Mouse (Mus musculus) gastrocnemius, adult 2 months (tissue): ENCODE results near the gene Smok3b. TPM values are rescaled to one million over a fixed set of nuclear protein-coding genes. Genes with fewer than 3 reads are reported as not detected.

Experiments
- DNase-seq: peaks from one replicate; pipeline ENCODE4 v3.0.0; 2022
- H3K27ac ChIP-seq: fragments of 200-600 bp; 2 replicates; pipeline ENCODE4 v1.8.1; 2022; ENCODE audit warnings: mild to moderate bottlenecking
- H3K4me3 ChIP-seq: fragments of 200-600 bp; 2 replicates; pipeline ENCODE4 v1.8.1; 2022; ENCODE audit warnings: mild to moderate bottlenecking, moderate library complexity
- CTCF ChIP-seq: fragments of 200-600 bp; IDR thresholded peaks from 2 replicates; pipeline ENCODE4 v1.8.1; 2022; ENCODE audit warnings: antibody characterized with exemption, mild to moderate bottlenecking, moderate library complexity
- intact Hi-C: fragments of 180-260 bp; cut with DNase I; formaldehyde crosslinking; loops from one replicate; pipeline ENCODE4 v1.15.1; 2025
- total RNA-seq, 2 experiments: library from RNA; stranded (reverse); gene quantifications; 2 replicates each; pipeline ENCODE4 v1.2.3; 2021

The Smok3b gene
- total RNA-seq, 2 experiments from 2014 or later: not detected

DNA sequence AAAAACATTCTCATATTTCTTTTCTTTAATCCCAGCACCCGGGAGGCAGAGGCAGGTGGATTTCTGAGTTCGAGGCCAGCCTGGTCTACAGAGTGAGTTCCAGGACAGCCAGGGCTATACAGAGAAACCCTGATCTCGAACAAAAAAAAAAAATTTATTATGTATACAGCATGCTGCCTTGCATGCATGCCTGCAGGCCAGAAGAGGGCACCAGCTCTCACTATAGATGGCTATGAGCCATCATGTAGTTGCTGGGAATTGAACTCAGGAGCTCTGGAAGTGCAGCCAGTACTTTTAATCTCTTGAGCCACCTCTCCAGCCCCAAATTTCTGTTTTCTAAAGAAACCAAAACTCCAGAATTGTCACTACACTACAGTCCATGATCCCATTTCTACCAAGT lies 69.0 kb downstream of the Smok3b start:
- TF ChIP-seq CTCF: peak; percentile 50
- no peak overlapping the region for H3K4me3 ChIP-seq
- no peak for DNase-seq
- intact Hi-C loops: no loop called here
- no peak overlapping the region for H3K27ac ChIP-seq

DNA sequence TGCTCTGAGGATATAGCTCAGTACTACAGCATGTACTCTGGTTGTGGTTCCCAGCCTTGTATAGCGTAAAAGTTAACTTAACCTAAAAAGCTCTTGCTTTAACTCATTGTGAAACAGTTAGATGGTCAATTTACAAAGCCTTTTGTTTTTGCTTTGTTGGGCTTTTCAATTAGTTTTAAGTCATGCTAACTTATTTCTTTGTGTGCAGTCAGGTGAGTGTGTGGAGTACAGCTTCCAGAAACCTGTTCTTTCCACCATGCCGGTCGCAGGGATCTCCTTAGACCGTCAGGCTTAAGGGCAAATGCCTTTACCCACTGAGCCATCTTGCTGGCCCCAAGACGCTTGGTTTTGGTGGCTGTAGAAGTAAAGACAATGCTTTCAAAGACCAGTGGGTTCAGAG lies 69.5 kb downstream of the Smok3b start:
- no peak for TF ChIP-seq CTCF
- Histone ChIP-seq H3K4me3 (no peak overlapping the region), H3K27ac (no peak overlapping the region)
- intact Hi-C loops: no loop called here
- no peak for DNase-seq

DNA sequence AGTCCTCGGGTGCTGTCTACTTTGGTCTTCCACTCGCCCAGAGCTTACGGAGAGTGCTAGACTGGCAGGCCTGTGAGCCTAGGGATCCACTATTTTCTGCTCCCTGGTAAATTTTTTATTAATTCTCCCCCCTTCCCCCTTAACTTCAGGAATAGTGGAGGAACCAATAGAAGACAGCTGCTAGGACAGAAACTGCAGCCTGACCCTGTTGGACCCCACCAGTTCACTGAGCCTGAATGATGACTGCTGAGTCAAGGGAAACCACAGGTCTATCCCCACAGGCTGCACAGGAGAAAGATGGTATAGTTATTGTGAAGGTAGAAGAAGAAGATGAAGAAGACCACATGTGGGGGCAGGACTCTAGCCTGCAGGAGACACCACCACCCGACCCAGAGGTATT lies 71.5 kb downstream of the Smok3b start:
- no peak for TF ChIP-seq CTCF
- Histone ChIP-seq H3K4me3 (no peak overlapping the region), H3K27ac (no peak overlapping the region)
- intact Hi-C loops: no loop called here
- DNase-seq: no peak

DNA sequence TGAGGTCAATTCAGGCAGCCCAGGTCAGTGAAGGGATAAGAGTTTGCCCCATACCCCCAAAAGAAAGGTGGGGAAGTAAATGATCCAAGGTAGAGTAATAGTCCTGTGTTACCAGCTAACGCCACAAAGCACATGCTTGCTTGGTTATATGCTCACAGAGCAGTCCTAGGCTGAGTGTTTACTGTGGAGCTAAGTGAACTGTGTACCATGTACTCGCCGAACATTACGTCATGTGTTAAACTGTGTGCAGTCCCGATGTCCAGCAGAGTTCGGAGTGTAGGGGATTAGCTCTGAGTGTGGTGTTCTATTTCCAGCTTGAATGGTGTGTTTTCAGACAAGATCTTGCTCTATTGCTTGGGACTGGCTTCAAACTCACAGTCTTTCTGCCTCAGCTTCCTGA lies 73.2 kb downstream of the Smok3b start:
- no peak overlapping the region for H3K4me3 ChIP-seq
- TF ChIP-seq CTCF: no peak
- H3K27ac ChIP-seq: no peak overlapping the region
- intact Hi-C loops: no loop called here
- DNase-seq: no peak

Other genes starting within 250 kb of the Smok3b start
- gene Ppp1r35, start 242.6 kb upstream of the Smok3b start, total RNA-seq: 1 to 10 TPM; 5.4 to 6.9 TPM
- 10 to 100 TPM; 22.4 to 26.2 TPM for gene Mepce, start 233.8 kb upstream of the Smok3b start, total RNA-seq
- under 1 TPM; 0.20 to 0.39 TPM for gene Zcwpw1, start 233.6 kb upstream of the Smok3b start, total RNA-seq
- under 1 TPM in 1 of 2 experiments, not detected in 1; 0.20 TPM for gene Pilra, start 185.1 kb upstream of the Smok3b start, total RNA-seq
- gene Pilrb1, start 163.3 kb upstream of the Smok3b start, total RNA-seq: under 1 TPM in 1 of 2 experiments, not detected in 1; 0.42 TPM
- under 1 TPM in 1 of 2 experiments, not detected in 1; 0.33 TPM for gene Pilrb2, start 149.6 kb upstream of the Smok3b start, total RNA-seq
- gene Cyp3a13, start 99.8 kb upstream of the Smok3b start, total RNA-seq: not detected
- gene Gjc3, start 58.3 kb upstream of the Smok3b start, total RNA-seq: under 1 TPM; 0.31 to 0.51 TPM
- not detected for gene Azgp1, start 39.9 kb upstream of the Smok3b start, total RNA-seq
- gene Smok3a, start 168 bp upstream of the Smok3b start, total RNA-seq: not detected
- gene Smok3c, start 31.8 kb downstream of the Smok3b start, total RNA-seq: not detected
- 10 to 100 TPM; 10.7 to 10.8 TPM for gene Zkscan1, start 63.7 kb downstream of the Smok3b start, total RNA-seq
- gene Zscan21, start 95.5 kb downstream of the Smok3b start, total RNA-seq: 10 to 100 TPM; 12.7 to 17.0 TPM
- gene Zfp113, start 134.3 kb downstream of the Smok3b start, total RNA-seq: 1 to 10 TPM; 3.7 to 6.9 TPM
- gene Cops6, start 139.6 kb downstream of the Smok3b start, total RNA-seq: 100 to 1,000 TPM in 1 of 2 experiments, 10 to 100 TPM in 1; 97.7 to 111 TPM
- 10 to 100 TPM in 1 of 2 experiments, 1 to 10 TPM in 1; 8.4 to 10.3 TPM for gene Ap4m1, start 150.6 kb downstream of the Smok3b start, total RNA-seq
- gene Mcm7, start 151.0 kb downstream of the Smok3b start, total RNA-seq: 1 to 10 TPM; 8.6 to 9.0 TPM
- 10 to 100 TPM; 30.5 to 33.1 TPM for gene Taf6, start 166.0 kb downstream of the Smok3b start, total RNA-seq
- 1 to 10 TPM; 2.3 to 4.2 TPM for gene Cnpy4, start 166.1 kb downstream of the Smok3b start, total RNA-seq
- 1 to 10 TPM; 1.3 to 1.4 TPM for gene Mblac1, start 172.9 kb downstream of the Smok3b start, total RNA-seq
- gene Nxpe5, start 204.5 kb downstream of the Smok3b start, total RNA-seq: under 1 TPM; 0.26 to 0.28 TPM
- 10 to 100 TPM; 51.7 to 53.8 TPM for gene Lamtor4, start 234.1 kb downstream of the Smok3b start, total RNA-seq
- 1 to 10 TPM; 2.3 to 2.6 TPM for gene BC037034, start 242.6 kb downstream of the Smok3b start, total RNA-seq